Mouse (Mus musculus) ES-E14 (cell line): Measurements from ENCODE around the gene Cmip.

Experiments used
- HCFC1 ChIP-seq: IDR thresholded peaks from 2 replicates; pipeline ENCODE4 v1.6.1; 2012; ENCODE audit warnings: low read length, inconsistent platforms, borderline replicate concordance; ENCODE audit not compliant: insufficient read depth
- ZC3H11A ChIP-seq: IDR thresholded peaks from 2 replicates; pipeline ENCODE4 v1.6.1; 2012; ENCODE audit warnings: low read depth, mild to moderate bottlenecking, inconsistent platforms, low read length, borderline replicate concordance
- ZNF384 ChIP-seq: IDR thresholded peaks from 2 replicates; pipeline ENCODE4 v1.6.1; 2012; ENCODE audit warnings: low read depth, low read length, inconsistent platforms

DNA sequence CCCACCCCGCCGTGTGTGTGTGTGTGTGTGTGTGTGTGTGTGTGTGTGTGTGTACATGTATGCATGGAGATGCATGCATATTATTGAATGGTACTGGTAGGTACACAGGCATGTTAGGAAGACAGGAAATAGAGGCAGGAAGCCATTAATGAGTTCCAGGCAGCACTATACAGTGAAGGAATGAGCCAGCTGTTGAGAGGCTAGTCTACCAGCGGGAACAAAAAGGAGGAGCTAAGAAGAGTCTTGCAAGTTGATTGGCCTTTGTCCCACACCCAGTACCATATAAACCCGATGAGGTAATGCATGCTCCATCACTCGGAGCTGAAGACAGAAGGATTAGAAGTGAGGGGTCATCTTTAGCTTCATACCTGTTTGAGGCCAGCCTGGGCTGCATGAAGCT lies 201.6 kb downstream of the Cmip start:
- TF ChIP-seq ZC3H11A (no peak), ZNF384 (no peak), HCFC1 (no peak)
